Mouse (Mus musculus) testis, postnatal 14 days (tissue): ENCODE results near the gene Tfip11.
A peak's percentile ranks its signal among the peaks of the same experiment; 100 is the strongest.

Source experiments
- DNase-seq: peaks from one replicate; pipeline ENCODE4 v3.0.0; 2021; ENCODE audit warnings: low spot score

The Tfip11 gene

GRCm38 (mm10) chr5:112325546-112326445, at the start of gene Tfip11:
Gene Tfip11, plus strand, starts transcription at chr5:112326358.
- DNase-seq = peak; percentile 95

DNA sequence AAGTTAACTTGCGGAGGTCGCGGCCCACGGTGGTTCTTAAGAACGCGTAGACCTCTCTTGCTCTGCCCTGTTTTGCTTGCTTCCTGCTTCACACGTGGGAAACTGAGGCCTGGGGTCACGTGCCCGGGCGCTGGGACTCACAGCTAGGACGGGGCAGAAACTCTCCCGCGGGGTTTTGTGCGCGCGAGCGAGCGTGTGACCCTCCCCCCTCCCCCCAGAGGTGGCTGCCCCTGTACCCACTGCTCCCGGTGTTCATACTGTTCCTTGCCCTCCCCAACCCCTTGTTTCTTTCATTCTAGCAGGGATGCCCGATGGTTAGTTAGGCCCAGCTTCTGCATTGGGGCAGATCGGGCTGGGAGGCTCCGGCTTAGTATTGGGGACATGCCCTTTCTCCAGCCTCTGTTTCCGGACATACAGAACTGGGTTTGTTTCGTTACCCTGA, 49.2 kb upstream of the Tfip11 start:
- no peak for DNase-seq

DNA sequence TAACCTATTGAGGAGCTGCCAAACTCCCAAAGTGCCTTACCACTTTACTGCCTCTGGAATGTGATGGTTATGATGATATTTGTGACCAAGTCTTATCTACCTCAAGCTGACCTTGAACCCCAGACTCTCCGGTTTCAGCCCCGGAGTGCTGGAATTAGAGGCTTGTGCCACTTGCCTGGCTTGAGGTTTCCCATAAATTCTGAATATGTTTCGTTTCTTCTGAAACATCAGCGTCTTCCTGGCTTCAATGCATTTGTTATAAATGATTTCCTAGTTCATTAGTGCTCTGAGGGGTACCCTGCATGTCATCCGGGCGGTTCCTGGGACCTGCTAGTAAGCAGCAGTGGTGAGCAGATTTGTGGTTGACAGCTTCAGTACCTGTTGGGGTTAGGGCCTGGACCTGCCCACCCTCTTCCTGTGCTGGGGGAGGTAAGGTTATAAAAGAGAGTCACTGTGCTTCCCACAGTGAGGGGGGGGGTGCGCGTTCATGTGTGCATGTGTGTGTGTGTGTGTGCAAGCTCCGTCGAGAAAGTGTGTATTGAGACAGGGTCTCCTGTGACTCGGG, 48.2 kb upstream of the Tfip11 start:
- no peak for DNase-seq

DNA sequence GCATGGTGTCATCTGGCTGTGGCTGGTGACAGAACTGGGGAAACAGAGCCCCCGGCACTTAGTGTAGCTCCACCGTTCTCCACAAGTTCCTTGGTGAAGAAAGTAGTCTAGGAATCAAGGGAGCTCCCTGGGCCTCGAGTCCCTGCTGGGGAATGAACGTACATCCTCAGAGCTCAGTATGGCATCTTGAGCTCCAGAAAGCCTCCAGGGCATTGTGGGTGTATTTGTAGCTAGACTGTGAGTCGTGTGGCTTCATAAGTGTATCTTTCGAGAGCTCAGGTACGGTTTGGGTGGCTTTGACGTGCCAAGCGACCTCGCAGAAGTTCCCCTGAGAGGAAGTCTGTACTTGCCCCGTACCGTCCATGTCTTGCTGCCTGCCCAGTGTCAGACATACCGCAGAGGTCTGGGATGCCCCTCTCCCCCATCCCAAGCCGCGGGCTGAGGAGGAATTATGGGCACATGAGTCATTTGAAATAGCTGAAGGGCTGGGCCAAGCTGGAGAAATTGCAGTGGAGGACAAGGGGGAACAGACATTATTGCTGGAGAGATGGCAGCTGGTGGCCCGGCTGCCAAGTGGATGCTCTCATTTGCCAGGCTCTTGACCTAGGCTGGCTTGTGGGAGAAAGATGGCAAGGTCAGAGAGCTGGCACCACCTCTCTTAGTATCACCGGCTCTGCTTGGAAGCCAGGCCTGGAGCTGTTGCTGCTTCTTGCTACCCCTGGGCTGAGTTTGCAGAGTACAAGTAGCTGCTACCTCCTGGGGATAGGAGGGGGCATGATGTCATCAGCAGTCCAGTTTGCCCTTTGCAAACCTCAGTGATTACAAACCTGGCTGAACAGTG, 46.8 kb upstream of the Tfip11 start:
- no peak for DNase-seq

- DNase-seq = no peak
Measured at GRCm38 (mm10) chr5:112280151-112280550, 46.0 kb upstream of the Tfip11 start.

DNA sequence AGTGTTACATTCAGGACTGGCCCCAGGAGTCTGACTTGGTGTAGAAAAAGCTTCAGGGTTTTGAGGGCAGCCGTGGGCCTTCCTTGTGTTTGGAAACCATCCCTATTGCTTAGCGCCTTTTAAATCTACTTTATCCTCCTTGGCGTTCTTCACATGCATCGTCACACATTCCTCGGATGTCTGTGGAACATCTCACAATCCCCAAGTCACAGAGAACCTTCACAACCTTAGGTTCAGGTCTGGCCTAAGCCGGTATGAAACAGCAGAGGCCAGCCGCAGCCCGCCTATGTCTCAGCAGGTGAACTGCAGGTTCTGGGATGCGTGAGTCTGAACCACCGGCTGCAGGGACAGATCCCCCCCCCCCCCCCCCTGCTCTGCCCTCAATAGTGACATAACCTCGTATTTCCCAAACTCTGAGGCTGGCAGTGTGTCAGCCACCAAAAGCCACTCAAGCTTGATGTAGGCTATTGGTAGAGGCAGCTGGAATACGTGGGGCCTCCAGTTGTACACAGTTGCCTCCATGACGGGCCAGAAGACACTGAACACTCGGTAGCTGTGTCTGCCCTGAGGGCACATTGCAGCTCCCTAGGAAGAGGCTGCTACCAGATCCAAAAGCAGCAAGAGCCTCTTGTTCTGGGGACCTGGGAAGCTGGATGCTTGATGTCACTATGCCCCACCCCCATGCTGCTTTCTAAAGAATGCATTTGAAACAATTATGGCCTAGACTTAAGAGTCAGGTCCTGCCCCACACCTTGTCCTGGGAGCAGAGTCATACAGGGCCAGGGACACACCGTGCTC, 45.1 kb upstream of the Tfip11 start:
- DNase-seq = no peak

GRCm38 (mm10) chr5:112281676-112282075, 44.5 kb upstream of the Tfip11 start:
- no peak for DNase-seq

GRCm38 (mm10) chr5:112282123-112282779, 43.9 kb upstream of the Tfip11 start:
- no peak for DNase-seq

DNA sequence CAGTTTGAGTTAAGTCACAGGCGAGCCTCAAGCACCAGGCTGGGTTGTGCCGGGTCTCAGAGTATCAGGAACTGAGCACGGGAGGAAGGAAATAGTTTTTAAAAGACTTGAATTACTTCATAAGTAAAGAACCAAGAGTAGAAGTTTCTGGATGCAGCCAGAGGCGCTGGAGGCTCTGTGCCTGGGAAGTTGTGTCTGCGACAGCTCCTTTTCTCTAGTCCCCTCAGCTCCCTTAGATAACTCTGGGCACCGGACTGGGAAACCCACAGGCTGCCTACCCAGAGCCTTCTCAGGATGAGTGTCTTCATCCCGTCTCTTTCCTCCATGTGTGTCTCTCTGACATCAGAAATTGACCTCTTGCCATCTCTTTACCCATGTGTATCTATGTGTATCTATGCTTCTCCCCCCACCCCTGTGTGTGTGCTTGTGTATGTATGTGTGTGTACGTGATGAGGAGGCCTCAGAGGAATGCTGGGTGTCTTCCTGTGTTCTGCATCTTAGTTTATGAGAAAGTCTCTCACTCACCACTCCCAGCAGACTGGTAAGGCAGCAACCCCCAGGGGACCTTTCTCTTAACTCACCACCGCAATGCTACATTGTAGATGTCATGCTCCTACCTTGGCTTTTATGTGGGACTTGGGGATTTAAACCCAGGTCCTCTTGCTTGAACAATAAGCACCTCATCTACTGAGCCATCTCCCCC, 43.2 kb upstream of the Tfip11 start:
- no peak for DNase-seq

DNA sequence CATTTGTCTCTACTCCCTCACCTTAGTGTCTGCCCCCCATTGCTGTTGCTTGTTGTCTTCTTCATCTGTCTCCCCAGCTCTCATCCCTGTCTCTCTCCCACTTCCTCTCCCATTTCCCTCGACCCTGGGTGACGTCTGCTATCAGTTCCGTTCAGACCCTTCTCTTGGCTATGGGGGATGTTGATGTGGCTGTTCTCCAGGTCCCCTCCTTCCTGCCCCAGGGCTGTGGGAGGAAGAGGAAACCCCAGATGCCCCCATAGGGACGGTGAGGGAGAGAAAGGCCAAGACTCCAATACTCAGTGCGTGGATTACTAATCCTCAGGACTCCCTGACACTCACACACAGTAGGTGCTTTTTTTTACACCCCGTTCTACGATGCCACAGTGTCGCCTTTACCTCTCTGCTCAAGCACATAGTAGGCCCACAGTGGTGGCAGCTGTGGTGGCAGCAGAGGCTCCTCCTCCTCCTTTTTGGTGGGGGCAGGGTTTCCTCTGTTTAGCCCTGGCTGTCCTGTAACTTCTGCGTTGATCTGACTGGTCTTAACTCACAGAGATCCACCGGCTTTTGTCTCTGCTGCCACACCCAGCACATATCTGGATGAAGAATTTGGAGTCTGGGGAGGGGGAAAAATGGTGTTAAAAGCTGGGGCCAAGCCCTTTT, 42.5 kb upstream of the Tfip11 start:
- DNase-seq = no peak

DNA sequence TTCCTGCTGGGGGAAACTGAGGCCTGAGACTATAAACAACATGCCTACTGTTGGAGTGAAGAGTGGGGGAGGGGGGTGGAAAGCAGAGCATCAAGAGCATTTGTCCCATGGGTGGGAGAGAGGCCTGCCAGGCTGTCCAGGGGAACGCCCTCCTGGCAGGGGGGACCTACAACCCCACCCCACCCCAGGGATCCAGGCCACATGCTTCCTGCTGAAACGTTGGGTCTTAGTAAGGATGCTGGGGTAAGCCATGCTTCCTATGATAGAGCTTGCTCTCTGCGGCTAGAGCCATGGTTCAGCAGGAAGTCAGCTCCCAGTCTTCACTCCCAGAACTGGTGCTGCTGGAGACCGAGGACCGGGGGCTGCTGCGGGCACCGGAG, 42.0 kb upstream of the Tfip11 start:
- DNase-seq = no peak

DNA sequence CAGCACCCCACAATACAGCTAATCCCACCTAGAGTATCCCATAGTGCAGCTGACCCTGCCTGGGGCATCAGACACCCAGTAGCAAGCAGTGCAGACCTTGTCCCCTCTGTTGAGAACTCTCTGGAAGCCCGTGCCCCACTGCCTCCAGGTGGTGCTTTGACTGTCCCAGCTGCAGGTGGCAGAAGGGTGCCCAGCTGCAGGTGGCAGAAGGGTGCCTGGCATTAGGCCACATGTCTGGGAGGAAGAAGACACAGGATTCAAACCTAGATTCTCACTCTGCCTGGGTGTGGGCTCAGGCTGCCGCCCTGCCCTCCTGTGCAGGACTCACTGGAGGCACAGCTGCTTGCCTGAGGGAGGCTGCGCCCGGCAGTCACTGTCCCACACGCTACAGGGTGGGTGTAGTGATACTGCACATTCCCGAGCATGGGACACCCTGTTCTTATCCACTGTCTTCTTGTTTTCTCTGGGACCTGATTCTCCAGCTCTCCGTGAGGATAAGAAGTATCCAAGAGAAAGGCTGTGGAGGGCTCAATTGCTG, 40.5 kb upstream of the Tfip11 start:
- DNase-seq = no peak

DNA sequence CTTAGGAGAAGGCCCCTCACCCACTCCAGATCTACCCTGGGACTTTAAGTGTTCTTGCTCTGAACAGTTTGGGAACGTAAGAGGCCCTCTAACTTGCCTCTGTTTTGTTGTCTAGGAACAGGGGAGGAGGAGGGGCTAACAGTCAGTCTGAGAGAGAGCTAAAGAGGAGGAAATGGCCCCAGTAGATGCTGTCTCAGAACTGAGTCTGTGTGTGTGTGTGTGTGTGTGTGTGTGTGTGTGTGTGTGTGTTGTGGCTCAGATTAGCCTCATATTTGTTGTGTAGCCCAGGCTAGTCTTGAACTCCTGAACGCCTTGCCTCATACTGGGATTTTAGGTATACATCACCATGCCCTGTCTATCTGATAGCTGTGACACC, 39.6 kb upstream of the Tfip11 start:
- DNase-seq = no peak

GRCm38 (mm10) chr5:112286984-112287641, 39.0 kb upstream of the Tfip11 start:
- no peak for DNase-seq

- no peak for DNase-seq
Measured at GRCm38 (mm10) chr5:112287652-112288051, 38.5 kb upstream of the Tfip11 start.

GRCm38 (mm10) chr5:112288193-112289141, 37.7 kb upstream of the Tfip11 start:
- no peak for DNase-seq

GRCm38 (mm10) chr5:112289236-112289635, 36.9 kb upstream of the Tfip11 start:
- DNase-seq = no peak
